Mouse (Mus musculus) mammary gland, adult 2 months (tissue): ENCODE data around the gene Insr. TPM values are rescaled to one million over a fixed set of nuclear protein-coding genes. Genes with fewer than 3 reads are reported as not detected.

Experiments used
- polyA plus RNA-seq: library from polyadenylated mRNA; depleted of rRNA; stranded (reverse); fragments of >200 nt; gene quantifications from 2 replicates; pipeline ENCODE4 v1.2.3, GENCODE M21; 2012; ENCODE audit warnings: low replicate concordance; rRNA removed

The Insr gene
- polyA plus RNA-seq = 28.9 and 38.8 TPM in 2 replicates

DNA sequence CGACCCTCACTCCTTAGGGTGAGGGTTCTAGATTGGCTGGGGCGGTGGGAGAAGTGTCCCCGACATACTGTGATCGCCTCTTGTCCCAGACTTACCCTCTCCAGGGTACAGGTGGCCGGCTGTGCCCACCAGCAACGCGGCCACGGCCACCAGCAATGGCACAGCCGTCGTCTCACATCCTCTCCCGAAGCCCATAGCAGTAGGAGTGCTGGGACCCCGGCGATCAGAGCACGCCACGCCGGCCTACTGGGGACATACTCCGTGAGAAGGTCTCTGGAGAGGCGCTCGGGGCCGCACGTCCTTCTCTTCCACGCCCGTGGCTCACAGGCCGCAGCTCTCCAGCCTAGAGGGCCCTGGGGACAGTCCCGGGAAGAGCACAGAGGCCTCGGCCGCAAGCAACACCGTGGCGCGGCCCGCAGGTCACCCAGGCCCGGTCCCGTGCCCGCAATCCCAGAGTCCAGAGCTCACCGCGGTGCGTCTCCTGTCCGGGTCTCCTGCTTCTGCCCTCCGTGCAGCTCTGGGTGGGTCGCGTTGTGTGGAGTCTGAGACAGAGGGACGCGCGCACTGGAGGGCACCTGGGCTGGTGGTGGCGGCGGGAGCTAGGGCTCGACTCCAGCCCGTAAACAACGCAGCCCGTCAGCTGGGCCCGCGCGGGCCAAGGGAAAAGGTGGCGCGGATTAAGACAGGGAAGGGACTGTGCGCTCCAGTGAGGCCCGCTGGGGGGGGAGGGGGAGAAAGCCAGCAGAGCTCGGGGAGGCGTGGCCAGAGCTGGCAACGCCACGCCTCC, at the start of gene Insr:
Gene Insr (minus strand): TSS at position 684 of the 787 bp plus-strand sequence.

Other genes starting within 250 kb of the Insr start
- 9.5 and 14.0 TPM in 2 replicates for gene A430078G23Rik, start 73.8 kb upstream of the Insr start, polyA plus RNA-seq
- gene Arhgef18, start 113.4 kb upstream of the Insr start, polyA plus RNA-seq = 46.1 and 114 TPM in 2 replicates
- gene Pex11g, start 188.1 kb upstream of the Insr start, polyA plus RNA-seq = 8.4 and 11.1 TPM in 2 replicates
- 0.10 and 0.11 TPM in 2 replicates for gene Tex45, start 191.2 kb upstream of the Insr start, polyA plus RNA-seq
- 76.9 and 90.5 TPM in 2 replicates for gene Zfp358, start 213.5 kb upstream of the Insr start, polyA plus RNA-seq
- gene Mcoln1, start 220.8 kb upstream of the Insr start, polyA plus RNA-seq = 274 and 624 TPM in 2 replicates
- 59.0 and 66.0 TPM in 2 replicates for gene Pnpla6, start 235.8 kb upstream of the Insr start, polyA plus RNA-seq